Mouse (Mus musculus): Measurements from ENCODE around the gene Fxyd3. TPM values are rescaled to one million over a fixed set of nuclear protein-coding genes. Genes with fewer than 3 reads are reported as not detected.

Gene Fxyd3
- polyA plus RNA-seq, 1 experiment: not detected

DNA sequence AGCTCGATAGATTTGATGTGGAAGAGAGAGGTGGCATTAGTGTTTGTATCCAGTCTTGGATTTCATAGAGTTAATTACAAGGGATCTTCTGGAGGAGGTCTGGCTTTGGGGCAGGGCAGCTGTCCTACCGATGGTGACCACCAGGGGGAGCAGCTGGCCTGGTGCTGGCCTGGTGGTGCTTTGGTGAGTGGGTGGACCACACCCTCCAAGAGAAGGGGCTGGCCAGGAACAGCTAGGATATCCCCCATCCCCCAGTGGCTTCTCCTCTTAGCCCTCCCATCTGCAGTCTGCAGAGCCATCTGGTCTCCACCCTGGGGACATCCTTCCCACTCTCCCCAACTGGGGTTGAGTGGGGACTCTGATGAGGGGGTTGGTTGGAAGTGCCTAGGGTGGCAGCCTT lies 17.4 kb downstream of the Fxyd3 start, which contains the start of gene Lgi4:
Lgi4 (plus strand) TSS at position 235 of the 400 bp plus-strand sequence.
- no peaks in the 10 kb centered on the region for H3K4me1 ChIP-seq (ENCODE audit: control insufficient read depth, insufficient read depth, low read length)
- no peak for TF ChIP-seq POLR2A (IDR thresholded peaks at IDR 0.05; ENCODE audit: low read depth, low read length)
- TF ChIP-seq CTCF (IDR thresholded peaks at IDR 0.05; ENCODE audit: borderline replicate concordance, insufficient read depth, low read length): peak; percentile 87
- no peak within 1 kb of the TSS for H3K4me3 ChIP-seq (ENCODE audit: insufficient read depth, low read length)
- H3K27ac ChIP-seq (ENCODE audit: insufficient read depth, low read length): no peak within 1 kb of the TSS

DNA sequence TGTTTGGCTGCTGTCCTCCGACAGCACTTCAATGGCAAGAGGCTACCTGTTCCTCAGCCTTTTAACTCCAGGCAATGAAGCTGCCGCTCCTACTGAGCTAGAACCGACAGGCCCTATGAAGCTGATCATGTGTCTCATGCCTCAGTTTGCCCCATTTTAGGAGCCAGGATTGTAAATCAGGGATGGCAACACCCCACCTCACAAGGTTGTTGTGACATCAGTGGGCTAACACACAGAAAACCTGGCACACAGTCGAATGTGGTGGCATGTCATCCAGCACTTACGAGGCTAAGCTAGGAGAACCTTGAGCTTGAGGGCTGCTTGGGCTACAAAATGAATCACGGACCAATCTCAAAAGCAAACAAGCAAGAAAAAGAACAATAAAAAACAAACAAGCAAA lies 18.3 kb downstream of the Fxyd3 start:
- Histone ChIP-seq H3K4me1 (ENCODE audit: control insufficient read depth, insufficient read depth, low read length) (no peaks in the 10 kb centered on the region), H3K27ac (ENCODE audit: insufficient read depth, low read length) (no peak overlapping the region), H3K4me3 (ENCODE audit: insufficient read depth, low read length) (no peak overlapping the region)
- TF ChIP-seq CTCF (IDR thresholded peaks at IDR 0.05; ENCODE audit: borderline replicate concordance, insufficient read depth, low read length) (no peak), POLR2A (IDR thresholded peaks at IDR 0.05; ENCODE audit: low read depth, low read length) (no peak)

DNA sequence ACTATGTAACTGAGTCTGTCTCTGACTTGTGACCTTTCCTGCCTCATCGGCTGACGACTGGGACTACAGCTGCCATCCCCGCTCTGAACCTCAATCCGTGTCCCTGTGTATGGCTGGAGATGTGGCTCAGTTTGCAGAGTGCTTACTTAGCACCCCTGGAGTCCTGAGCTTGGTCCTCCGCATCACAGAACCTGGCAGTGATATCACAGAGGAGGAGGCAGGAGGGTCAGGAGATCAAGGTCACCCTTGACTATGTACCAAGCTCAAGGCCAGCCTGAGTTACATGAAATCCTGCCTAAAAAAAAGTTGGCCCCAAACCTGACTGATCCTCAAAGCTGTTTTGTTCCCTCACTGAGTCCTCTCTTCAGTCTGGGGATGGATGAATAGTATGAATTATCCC lies 18.8 kb downstream of the Fxyd3 start:
- TF ChIP-seq POLR2A (IDR thresholded peaks at IDR 0.05; ENCODE audit: low read depth, low read length): no peak
- TF ChIP-seq CTCF (IDR thresholded peaks at IDR 0.05; ENCODE audit: borderline replicate concordance, insufficient read depth, low read length): no peak
- no peaks in the 10 kb centered on the region for H3K4me1 ChIP-seq (ENCODE audit: control insufficient read depth, insufficient read depth, low read length)
- no peak overlapping the region for H3K4me3 ChIP-seq (ENCODE audit: insufficient read depth, low read length)
- H3K27ac ChIP-seq (ENCODE audit: insufficient read depth, low read length): no peak overlapping the region

DNA sequence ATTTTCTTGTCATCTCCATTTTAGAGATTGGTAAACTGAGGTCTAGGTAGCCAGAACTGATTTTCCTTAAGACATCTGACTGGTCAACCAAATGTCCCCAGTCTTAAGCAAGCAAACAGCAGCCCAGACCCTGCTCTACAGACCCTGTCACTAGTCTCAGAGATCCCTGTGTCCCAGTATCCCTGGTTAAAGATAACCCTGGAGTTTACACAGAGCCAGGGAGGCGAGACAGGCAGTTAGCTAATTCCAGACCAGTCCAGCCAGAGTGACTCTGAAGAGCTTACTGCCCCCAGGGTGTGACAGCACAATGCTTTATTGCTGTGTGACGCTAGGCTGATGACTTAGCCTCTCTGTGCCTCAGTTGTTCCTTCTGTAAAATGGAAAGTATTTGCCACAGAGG lies 19.4 kb downstream of the Fxyd3 start, which contains the start of gene Fxyd1:
Fxyd1 (minus strand) TSS at position 129 of the 400 bp plus-strand sequence.
- Histone ChIP-seq H3K27ac (ENCODE audit: insufficient read depth, low read length) (no peak within 1 kb of the TSS), H3K4me1 (ENCODE audit: control insufficient read depth, insufficient read depth, low read length) (no peaks in the 10 kb centered on the region), H3K4me3 (ENCODE audit: insufficient read depth, low read length) (no peak within 1 kb of the TSS)
- no peak for TF ChIP-seq CTCF (IDR thresholded peaks at IDR 0.05; ENCODE audit: borderline replicate concordance, insufficient read depth, low read length)
- TF ChIP-seq POLR2A (IDR thresholded peaks at IDR 0.05; ENCODE audit: low read depth, low read length): no peak

DNA sequence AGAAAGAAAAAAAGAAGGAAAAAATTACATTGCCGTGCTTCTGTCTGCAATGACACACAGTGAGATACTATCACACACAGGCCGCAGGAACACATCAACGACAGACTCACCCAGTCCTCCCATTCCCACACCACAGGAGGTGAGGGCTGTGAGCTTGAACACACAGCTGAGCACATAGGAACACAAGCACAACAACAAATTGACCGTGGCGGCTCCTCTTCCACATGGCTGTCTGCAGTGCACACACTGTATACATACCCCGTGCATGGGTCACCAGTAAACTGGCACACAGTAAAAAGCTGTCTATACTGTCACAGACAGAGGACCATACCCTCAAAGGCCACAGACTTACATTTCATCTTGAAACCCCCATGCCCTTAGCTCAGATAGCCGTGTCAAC lies 20.1 kb downstream of the Fxyd3 start:
- no peak overlapping the region for H3K27ac ChIP-seq (ENCODE audit: insufficient read depth, low read length)
- no peak overlapping the region for H3K4me3 ChIP-seq (ENCODE audit: insufficient read depth, low read length)
- H3K4me1 ChIP-seq (ENCODE audit: control insufficient read depth, insufficient read depth, low read length): no peaks in the 10 kb centered on the region
- no peak for TF ChIP-seq POLR2A (IDR thresholded peaks at IDR 0.05; ENCODE audit: low read depth, low read length)
- no peak for TF ChIP-seq CTCF (IDR thresholded peaks at IDR 0.05; ENCODE audit: borderline replicate concordance, insufficient read depth, low read length)

DNA sequence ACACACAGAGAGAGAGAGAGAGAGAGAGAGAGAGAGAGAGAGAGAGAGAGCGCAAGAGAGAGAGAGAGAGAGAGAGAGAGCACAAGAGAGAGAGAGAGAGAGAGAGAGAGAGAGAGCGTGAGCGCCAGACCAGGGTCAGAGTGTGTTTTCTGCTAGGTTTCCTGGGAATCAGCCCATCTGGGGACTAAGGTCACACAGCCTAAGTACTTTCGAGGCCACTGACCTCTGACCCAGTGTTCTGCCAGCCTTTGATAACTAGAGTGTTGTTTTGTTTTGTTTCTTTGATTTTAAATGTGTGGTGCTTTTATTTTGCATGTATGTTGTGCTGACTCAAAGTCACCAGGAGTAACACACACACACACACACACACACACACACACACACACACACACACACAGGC lies 20.6 kb downstream of the Fxyd3 start:
- Histone ChIP-seq H3K4me1 (ENCODE audit: control insufficient read depth, insufficient read depth, low read length) (no peaks in the 10 kb centered on the region), H3K27ac (ENCODE audit: insufficient read depth, low read length) (no peak overlapping the region)

DNA sequence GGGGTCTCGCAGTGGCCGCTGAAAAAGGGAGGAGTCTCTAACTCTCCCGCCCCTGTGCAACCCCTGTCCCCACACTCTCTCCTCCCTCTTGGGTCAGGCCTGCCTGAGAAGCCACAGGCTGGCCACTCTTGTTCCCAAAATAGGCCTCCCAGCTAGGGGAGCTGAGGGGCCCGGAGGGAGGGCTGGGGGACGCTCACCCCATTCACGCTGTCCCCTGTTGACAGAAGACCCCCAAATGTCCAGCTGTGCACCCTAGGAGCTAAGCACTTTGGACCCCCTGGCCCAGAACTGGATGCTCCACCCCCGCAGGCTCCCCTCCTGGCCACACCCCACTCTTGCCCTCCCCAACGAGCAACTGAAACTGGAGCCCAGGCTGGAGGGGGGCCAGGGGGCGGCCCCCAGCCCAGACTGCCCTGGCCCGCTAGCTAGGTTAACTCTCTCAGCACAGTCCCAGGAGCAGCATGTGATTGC lies 21.1 kb downstream of the Fxyd3 start:
- Histone ChIP-seq H3K27ac (ENCODE audit: insufficient read depth, low read length) (no peak overlapping the region), H3K4me3 (ENCODE audit: insufficient read depth, low read length) (no peak overlapping the region), H3K4me1 (ENCODE audit: control insufficient read depth, insufficient read depth, low read length) (no peaks in the 10 kb centered on the region)
- no peak for TF ChIP-seq POLR2A (IDR thresholded peaks at IDR 0.05; ENCODE audit: low read depth, low read length)
- TF ChIP-seq CTCF (IDR thresholded peaks at IDR 0.05; ENCODE audit: borderline replicate concordance, insufficient read depth, low read length): no peak

More for the DNA sequence above, 20.6 kb downstream of the Fxyd3 start:
- TF ChIP-seq CTCF (IDR thresholded peaks at IDR 0.05; ENCODE audit: borderline replicate concordance, insufficient read depth, low read length): no peak
- no peak overlapping the region for H3K4me3 ChIP-seq (ENCODE audit: insufficient read depth, low read length)

DNA sequence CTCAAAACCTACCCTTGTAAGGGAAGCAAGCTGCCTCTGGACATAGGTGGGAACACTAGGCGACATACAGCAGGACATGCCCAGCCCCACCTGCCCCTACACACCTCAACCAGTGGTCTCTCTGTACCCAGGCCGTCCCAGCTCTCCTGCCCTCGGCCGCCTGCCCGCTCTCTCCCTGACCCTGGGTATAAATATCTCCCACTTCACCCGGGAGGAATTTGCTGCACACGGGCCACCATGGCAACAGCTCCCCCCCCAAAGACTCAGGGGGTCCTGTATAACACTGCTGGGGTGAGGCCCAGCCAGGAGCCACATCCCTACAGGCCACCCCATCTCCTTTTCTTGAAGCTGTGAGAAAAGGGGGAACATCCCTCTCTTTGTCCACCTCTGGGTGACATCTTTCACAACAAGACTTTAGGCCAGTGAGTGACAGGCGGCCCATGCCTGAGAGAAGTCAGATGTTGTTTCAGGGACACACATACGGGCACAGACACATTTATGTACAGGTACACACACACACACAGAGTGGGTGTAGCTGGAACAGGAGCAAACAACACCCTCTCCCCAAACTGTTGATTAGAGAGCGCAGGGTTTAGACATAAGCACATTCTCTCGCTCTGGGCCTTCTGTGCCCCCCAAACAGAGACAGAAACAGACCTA lies 21.7 kb downstream of the Fxyd3 start:
- no peaks in the 10 kb centered on the region for H3K4me1 ChIP-seq (ENCODE audit: control insufficient read depth, insufficient read depth, low read length)
- TF ChIP-seq POLR2A (IDR thresholded peaks at IDR 0.05; ENCODE audit: low read depth, low read length) (no peak), CTCF (IDR thresholded peaks at IDR 0.05; ENCODE audit: borderline replicate concordance, insufficient read depth, low read length) (no peak)
- no peak overlapping the region for H3K27ac ChIP-seq (ENCODE audit: insufficient read depth, low read length)
- no peak overlapping the region for H3K4me3 ChIP-seq (ENCODE audit: insufficient read depth, low read length)

DNA sequence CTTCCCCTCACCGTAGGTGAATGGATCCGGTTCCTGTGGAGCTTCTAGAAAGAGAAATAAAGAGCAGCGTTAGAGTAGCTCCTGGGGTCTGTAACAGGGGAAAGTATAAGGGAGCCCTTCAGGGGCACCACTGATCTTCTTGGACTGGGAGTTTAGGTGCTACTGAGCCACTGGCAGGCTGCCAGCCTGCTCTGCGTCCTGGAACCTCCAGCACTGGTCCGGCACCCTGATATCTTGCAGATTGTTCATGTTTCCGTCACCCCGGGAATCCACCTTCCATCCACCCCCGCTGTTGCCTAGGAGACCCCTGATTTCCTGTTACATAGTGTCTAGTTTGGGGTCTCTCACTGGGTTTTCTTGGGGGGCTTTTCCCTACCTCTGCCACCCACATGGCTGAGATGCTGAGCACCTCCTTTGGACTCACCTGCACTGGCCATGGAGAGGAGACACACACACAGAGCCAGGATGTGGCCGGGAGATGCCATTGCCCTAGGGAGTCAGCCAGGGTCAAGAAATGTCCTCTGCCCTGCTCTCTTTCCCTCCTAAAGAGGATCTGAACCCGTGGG lies 22.5 kb downstream of the Fxyd3 start:
- no peak for TF ChIP-seq POLR2A (IDR thresholded peaks at IDR 0.05; ENCODE audit: low read depth, low read length)
- TF ChIP-seq CTCF (IDR thresholded peaks at IDR 0.05; ENCODE audit: borderline replicate concordance, insufficient read depth, low read length): no peak
- H3K4me3 ChIP-seq (ENCODE audit: insufficient read depth, low read length): no peak overlapping the region
- H3K4me1 ChIP-seq (ENCODE audit: control insufficient read depth, insufficient read depth, low read length): no peaks in the 10 kb centered on the region
- H3K27ac ChIP-seq (ENCODE audit: insufficient read depth, low read length): no peak overlapping the region

DNA sequence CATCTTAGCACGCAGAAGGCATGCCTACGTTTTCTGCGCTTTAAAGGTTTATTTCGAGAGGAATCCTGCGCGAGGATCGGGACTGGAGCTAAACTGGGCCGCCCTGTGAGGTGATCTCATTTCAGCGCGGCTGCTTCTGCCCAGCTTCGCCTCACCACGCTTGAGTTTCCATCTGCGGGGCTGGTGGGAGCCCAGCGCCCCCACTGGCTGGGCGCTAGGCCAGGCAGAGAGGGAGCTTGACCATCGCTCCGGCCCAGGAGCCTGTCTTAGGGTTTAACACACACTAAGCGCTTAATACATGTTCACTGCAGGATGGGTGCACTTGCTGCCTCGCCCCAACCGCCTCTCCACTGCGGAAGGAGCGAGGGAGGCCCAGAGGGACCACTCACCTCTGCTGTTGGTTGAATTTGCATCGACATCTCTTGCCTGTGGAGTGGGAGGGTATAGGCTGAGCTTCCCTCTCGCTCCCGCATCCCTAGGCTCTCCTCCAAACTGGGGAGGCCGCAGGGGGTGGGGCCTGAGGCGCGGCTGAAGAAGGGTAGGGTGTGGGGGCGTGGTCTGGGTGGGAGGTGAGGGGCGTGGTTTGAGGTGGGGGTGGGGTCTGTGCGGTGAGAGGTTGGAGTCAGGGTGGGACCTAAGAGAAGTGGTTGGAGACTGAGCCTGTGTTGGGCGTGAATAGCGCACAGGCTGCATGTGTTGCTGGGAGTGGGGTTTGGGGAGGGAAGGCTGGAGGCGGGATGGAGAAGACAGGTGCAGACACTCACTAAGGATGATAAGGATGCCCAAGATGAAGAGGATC lies 23.7 kb downstream of the Fxyd3 start:
- TF ChIP-seq CTCF (IDR thresholded peaks at IDR 0.05; ENCODE audit: borderline replicate concordance, insufficient read depth, low read length) (0 out of 2 replicates have a peak, but pooled peaks have one; percentile 7), POLR2A (IDR thresholded peaks at IDR 0.05; ENCODE audit: low read depth, low read length) (no peak)
- no peak overlapping the region for H3K4me3 ChIP-seq (ENCODE audit: insufficient read depth, low read length)
- H3K27ac ChIP-seq (ENCODE audit: insufficient read depth, low read length): no peak overlapping the region
- no peaks in the 10 kb centered on the region for H3K4me1 ChIP-seq (ENCODE audit: control insufficient read depth, insufficient read depth, low read length)
